Mouse (Mus musculus): ENCODE data around the gene Arhgap10.

DNA sequence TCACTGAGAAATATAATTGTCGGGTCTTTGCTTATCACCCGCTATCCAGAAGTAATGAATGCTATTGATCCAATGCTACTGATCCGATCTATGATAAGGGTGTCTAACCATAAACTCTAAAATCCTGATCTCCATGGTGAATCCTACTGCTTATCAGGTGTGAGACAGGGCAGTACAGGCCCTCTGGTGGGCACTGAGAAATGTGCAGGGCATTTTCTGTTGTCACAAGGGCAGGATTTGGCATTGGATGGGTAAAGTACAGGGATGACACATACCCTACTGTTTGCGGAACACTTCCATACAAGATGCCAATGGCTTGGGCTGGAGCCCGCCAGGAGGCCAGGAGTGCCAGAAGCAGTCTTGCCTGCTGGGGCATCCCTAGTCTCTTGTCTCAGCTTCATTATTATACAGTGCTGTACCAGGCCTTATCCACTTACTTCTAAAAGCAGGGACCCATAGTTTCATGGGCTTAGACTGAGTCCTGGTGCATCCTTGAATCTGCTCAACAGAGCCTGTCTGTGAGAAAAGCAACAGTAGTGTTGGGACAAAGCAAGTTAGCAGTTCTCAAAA, 17.4 kb upstream of the Arhgap10 start:
- TF ChIP-seq GATA1 (IDR thresholded peaks at IDR 0.05; ENCODE audit: low read length) = no peak
- no peak for TF ChIP-seq TAL1 (IDR thresholded peaks at IDR 0.05; ENCODE audit: low read length)
